Comparison of ENCODE assay signal across 7 mouse cellular contexts in the genomic region with DNA sequence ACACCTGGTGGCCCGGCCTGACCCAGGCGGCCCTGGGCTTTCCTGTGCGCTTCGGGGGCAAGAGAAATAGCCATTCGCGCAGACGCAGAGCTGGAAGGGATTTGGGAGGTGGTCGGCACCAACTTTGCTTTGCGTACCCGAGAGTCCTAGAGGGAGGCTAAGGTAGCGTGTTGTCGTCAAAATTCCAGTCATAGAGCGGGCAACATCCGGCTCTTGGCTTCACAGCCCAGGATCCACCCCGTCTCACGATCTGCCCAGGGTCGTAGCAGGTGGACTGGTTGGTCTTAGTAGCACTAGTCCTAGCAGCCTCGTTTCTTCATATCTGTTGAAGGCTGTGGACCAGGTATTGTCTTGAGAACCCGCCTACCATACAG. TPM values are rescaled to one million over a fixed set of nuclear protein-coding genes. Genes with fewer than 3 reads are reported as not detected.
DNase-seq lines count a peak whose midpoint lies in the region; ATAC-seq and TF ChIP-seq lines count a peak whose summit lies in the region.

No protein-coding gene starts in this region.

- peak; percentile 1; the same call in 1 of the 2 replicates for TF ChIP-seq CTCF in thymus, adult 2 months (IDR thresholded peaks at IDR 0.05; ENCODE audit: borderline replicate concordance, control insufficient read depth, extremely low read depth, insufficient read depth, low read length, poor library complexity)
- TF ChIP-seq CTCF in stomach, postnatal 0 days (IDR thresholded peaks at IDR 0.05; ENCODE audit: low read depth): no peak

- H3K27me3 ChIP-seq in thymus, adult 2 months (ENCODE audit: control insufficient read depth, insufficient read depth, low read length): no peaks in the 10 kb centered on the region
- H3K27me3 ChIP-seq in embryonic facial prominence, embryonic 10.5 days (replicated peaks; ENCODE audit: low read depth, poor library complexity, severe bottlenecking): no peaks in the 10 kb centered on the region
- H3K27me3 ChIP-seq in hindbrain, embryonic 13.5 days: no peaks in the 10 kb centered on the region
- H3K27me3 ChIP-seq in stomach, postnatal 0 days (ENCODE audit: control insufficient read depth, insufficient read depth, low read length): no peaks in the 10 kb centered on the region

- H3K27ac ChIP-seq in thymus, adult 2 months (ENCODE audit: control insufficient read depth, insufficient read depth, low read length): no peak overlapping the region
- H3K27ac ChIP-seq in embryonic facial prominence, embryonic 10.5 days (replicated peaks): peak overlapping the region; percentile 93
- H3K27ac ChIP-seq in hindbrain, embryonic 13.5 days: peak overlapping the region; percentile 89
- H3K27ac ChIP-seq in stomach, postnatal 0 days (replicated peaks): peak overlapping the region; percentile 91

- WGBS in thymus, adult 2 months: under 1% methylated on average over 19 of the region's 19 CpGs
- under 1% methylated on average over 19 of the region's 19 CpGs for WGBS in embryonic facial prominence, embryonic 10.5 days
- 2% methylated on average over 19 of the region's 19 CpGs for WGBS in hindbrain, embryonic 13.5 days
- under 1% methylated on average over 19 of the region's 19 CpGs for WGBS in stomach, postnatal 0 days

- DNase-seq in thymus, adult 2 months: no peak
- DNase-seq in thymus, postnatal 4 days: no peak
- no peak for DNase-seq in embryonic facial prominence, embryonic 10.5 days (ENCODE audit: low spot score)
- peak; percentile 21 for DNase-seq in lung, postnatal 10 days
- no peak for DNase-seq in stomach, postnatal 0 days (ENCODE audit: low spot score)
- no peak for DNase-seq in cerebellum, postnatal 36 days

- H3K9ac ChIP-seq in hindbrain, embryonic 13.5 days: peak overlapping the region; percentile 97
- H3K9ac ChIP-seq in stomach, postnatal 0 days (ENCODE audit: low read length): peak overlapping the region; percentile 98

- TF ChIP-seq EP300 in stomach, postnatal 0 days (optimal IDR thresholded peaks at IDR 0.05): no peak

- 0 out of 2 replicates have a peak, but pooled peaks cover 2% of the 10 kb centered on the region for H3K4me1 ChIP-seq in thymus, adult 2 months (replicated peaks; ENCODE audit: control insufficient read depth, insufficient read depth, low read length)
- peaks cover 18% of the 10 kb centered on the region for H3K4me1 ChIP-seq in embryonic facial prominence, embryonic 10.5 days
- peaks cover 20% of the 10 kb centered on the region for H3K4me1 ChIP-seq in hindbrain, embryonic 13.5 days (replicated peaks)
- no peaks in the 10 kb centered on the region for H3K4me1 ChIP-seq in stomach, postnatal 0 days (replicated peaks; ENCODE audit: control insufficient read depth, insufficient read depth)

- peak overlapping the region; percentile 91 for H3K4me3 ChIP-seq in thymus, adult 2 months (ENCODE audit: control insufficient read depth, insufficient read depth, low read length)
- H3K4me3 ChIP-seq in embryonic facial prominence, embryonic 10.5 days: peak overlapping the region; percentile 95
- H3K4me3 ChIP-seq in hindbrain, embryonic 13.5 days: peak overlapping the region; percentile 98
- peak overlapping the region; percentile 97 for H3K4me3 ChIP-seq in stomach, postnatal 0 days (ENCODE audit: low read depth, low read length)

- peak; percentile 84 for ATAC-seq in hindbrain, embryonic 13.5 days (ENCODE audit: low FRiP score)
- ATAC-seq in stomach, postnatal 0 days (ENCODE audit: low FRiP score, low TSS enrichment): peak; percentile 45

- TF ChIP-seq POLR2A in thymus, adult 2 months (IDR thresholded peaks at IDR 0.05; ENCODE audit: control insufficient read depth, extremely low read depth, insufficient read depth, low read length, poor library complexity): no peak

- no peaks in the 10 kb centered on the region for H3K9me3 ChIP-seq in embryonic facial prominence, embryonic 10.5 days
- no peaks in the 10 kb centered on the region for H3K9me3 ChIP-seq in hindbrain, embryonic 13.5 days
- no peaks in the 10 kb centered on the region for H3K9me3 ChIP-seq in stomach, postnatal 0 days (ENCODE audit: control insufficient read depth, low read length)

- H3K4me2 ChIP-seq in hindbrain, embryonic 13.5 days: peak overlapping the region; percentile 77
- H3K4me2 ChIP-seq in stomach, postnatal 0 days (replicated peaks; ENCODE audit: low read depth): peak overlapping the region; percentile 90

- H3K36me3 ChIP-seq in thymus, adult 2 months (ENCODE audit: control insufficient read depth, insufficient read depth, low read length): 0 out of 2 replicates have a peak, but pooled peaks cover 1% of the 10 kb centered on the region
- H3K36me3 ChIP-seq in embryonic facial prominence, embryonic 10.5 days (replicated peaks): peaks cover 11% of the 10 kb centered on the region
- H3K36me3 ChIP-seq in hindbrain, embryonic 13.5 days: no peaks in the 10 kb centered on the region
- no peaks in the 10 kb centered on the region for H3K36me3 ChIP-seq in stomach, postnatal 0 days (ENCODE audit: control insufficient read depth, insufficient read depth, low read length)

RNA-seq across cellular contexts. Expression of gene Malsu1, which starts 0.5 kb away (rescaled TPM):
- 21.0 and 23.8 TPM in 2 replicates for polyA plus RNA-seq in thymus, adult 2 months (2012; rRNA removed)
- 74.1 and 77.2 TPM in 2 replicates for polyA plus RNA-seq in embryonic facial prominence, embryonic 10.5 days (2016; fragmentation: Nextera tagmentation; extraction: Ambion mirVana)
- polyA plus RNA-seq in hindbrain, embryonic 13.5 days (2015; fragmentation: Nextera tagmentation; extraction: Ambion mirVana): 60.7 and 73.6 TPM in 2 replicates
- 76.6 and 87.6 TPM in 2 replicates for polyA plus RNA-seq in stomach, postnatal 0 days (2015; fragmentation: Nextera tagmentation; extraction: Ambion mirVana)

RNA-seq across cellular contexts. Expression of gene Gpnmb, which starts 37.8 kb away (rescaled TPM):
- 7.8 and 15.2 TPM in 2 replicates for polyA plus RNA-seq in thymus, adult 2 months (2012; rRNA removed)
- 1.1 and 2.7 TPM in 2 replicates for polyA plus RNA-seq in embryonic facial prominence, embryonic 10.5 days (2016; fragmentation: Nextera tagmentation; extraction: Ambion mirVana)
- 0.12 and 0.16 TPM in 2 replicates for polyA plus RNA-seq in hindbrain, embryonic 13.5 days (2015; fragmentation: Nextera tagmentation; extraction: Ambion mirVana)
- 2.1 and 3.9 TPM in 2 replicates for polyA plus RNA-seq in stomach, postnatal 0 days (2015; fragmentation: Nextera tagmentation; extraction: Ambion mirVana)
